Mouse (Mus musculus) heart, embryonic 11.5 days (tissue): ENCODE results near the gene Ptp4a2. TPM values are rescaled to one million over a fixed set of nuclear protein-coding genes. Genes with fewer than 3 reads are reported as not detected.
A peak's percentile ranks its signal among the peaks of the same experiment; 100 is the strongest.

Experiments
- ATAC-seq: fragments of 200-750 bp; cut with Nextera tagmentation; replicated peaks from 2 replicates; pipeline ENCODE4 v1.8.0; 2017; ENCODE audit warnings: moderate library complexity; ENCODE audit not compliant: insufficient number of reproducible peaks, low FRiP score, low TSS enrichment
- H3K27ac ChIP-seq: fragments of 300-500 bp; sonication (generic); 2 replicates; pipeline ENCODE4 v1.5.1; 2014; ENCODE audit warnings: mild to moderate bottlenecking, low read depth, low read length
- H3K27me3 ChIP-seq: fragments of 300-500 bp; sonication (generic); 2 replicates; pipeline ENCODE4 v1.6.1; 2014; ENCODE audit warnings: mild to moderate bottlenecking, low read length, mixed read lengths; ENCODE audit not compliant: control insufficient read depth, insufficient read depth
- H3K36me3 ChIP-seq: fragments of 300-500 bp; sonication (generic); 2 replicates; pipeline ENCODE4 v1.6.1; 2014; ENCODE audit warnings: mild to moderate bottlenecking, low read length, moderate library complexity, mixed read lengths; ENCODE audit not compliant: control insufficient read depth, insufficient read depth
- H3K4me1 ChIP-seq: fragments of 300-500 bp; sonication (generic); 2 replicates; pipeline ENCODE4 v1.6.1; 2014; ENCODE audit warnings: low read length; ENCODE audit not compliant: control insufficient read depth, insufficient read depth
- H3K4me2 ChIP-seq: fragments of 300-500 bp; sonication (generic); 2 replicates; pipeline ENCODE4 v1.6.1; 2014; ENCODE audit warnings: mild to moderate bottlenecking, moderate library complexity
- H3K4me3 ChIP-seq: fragments of 300-500 bp; sonication (generic); 2 replicates; pipeline ENCODE4 v1.5.1; 2014; ENCODE audit warnings: low read depth, low read length
- H3K9ac ChIP-seq: fragments of 300-500 bp; sonication (generic); 2 replicates; pipeline ENCODE4 v1.6.1; 2014; ENCODE audit warnings: mild to moderate bottlenecking, low read depth, low read length, moderate library complexity
- H3K9me3 ChIP-seq: fragments of 300-500 bp; sonication (generic); replicated peaks from 2 replicates; pipeline ENCODE4 v1.6.1; 2016; ENCODE audit warnings: low read length; ENCODE audit not compliant: control insufficient read depth
- WGBS: fragments of 180-500 bp; shearing (Covaris S2); extraction: QIAGEN DNeasy Blood & Tissue Kit; methylation state at CpG from one replicate; pipeline ENCODE4 v1.1.7; 2014; ENCODE audit not compliant: insufficient replicate concordance; 5-methylcytosine and 5-hydroxymethylcytosine counted together
- polyA plus RNA-seq: library from polyadenylated mRNA; unstranded; fragments of >200 nt; fragmentation: Nextera tagmentation; extraction: Ambion mirVana; gene quantifications from 2 replicates; pipeline ENCODE4 v1.2.1, GENCODE M21; 2014

Ptp4a2 gene
- polyA plus RNA-seq, 1 experiment from 2014 or later: 329 TPM

GRCm38 (mm10) chr4:129876831-129877764 lies 66.1 kb downstream of the Ptp4a2 start:
- peak overlapping the region; percentile 63 for H3K9ac ChIP-seq
- no peaks in the 10 kb centered on the region for H3K36me3 ChIP-seq
- H3K4me1 ChIP-seq: peaks cover 24% of the 10 kb centered on the region
- H3K4me2 ChIP-seq: peak overlapping the region; percentile 53
- H3K27me3 ChIP-seq: no peaks in the 10 kb centered on the region
- peak; percentile 64; the same call in 1 of the 2 replicates for ATAC-seq
- no peaks in the 10 kb centered on the region for H3K9me3 ChIP-seq
- peak overlapping the region; percentile 67 for H3K27ac ChIP-seq
- WGBS: 13% methylated on average over 21 of the region's 21 CpGs
- peak overlapping the region; percentile 11; the same call in 1 of the 2 replicates for H3K4me3 ChIP-seq

GRCm38 (mm10) chr4:129877967-129878655 lies 67.1 kb downstream of the Ptp4a2 start:
- H3K27me3 ChIP-seq: no peaks in the 10 kb centered on the region
- peaks cover 20% of the 10 kb centered on the region for H3K4me1 ChIP-seq
- WGBS: 64% methylated on average over 11 of the region's 11 CpGs
- no peak overlapping the region; the same call in 1 of the 2 replicates for H3K4me3 ChIP-seq
- no peak for ATAC-seq
- H3K4me2 ChIP-seq: peak overlapping the region; percentile 53
- H3K9ac ChIP-seq: peak overlapping the region; percentile 63
- H3K36me3 ChIP-seq: no peaks in the 10 kb centered on the region
- peak overlapping the region; percentile 67 for H3K27ac ChIP-seq
- H3K9me3 ChIP-seq: no peaks in the 10 kb centered on the region

- Histone ChIP-seq H3K9me3 (no peaks in the 10 kb centered on the region), H3K27me3 (no peaks in the 10 kb centered on the region), H3K4me2 (no peak overlapping the region), H3K36me3 (no peaks in the 10 kb centered on the region), H3K27ac (no peak overlapping the region), H3K4me3 (no peak overlapping the region), H3K9ac (no peak overlapping the region), H3K4me1 (peaks cover 20% of the 10 kb centered on the region)
- WGBS: 76% methylated on average over 8 of the region's 8 CpGs
- ATAC-seq: no peak
Observed at GRCm38 (mm10) chr4:129878656-129879145, 67.7 kb downstream of the Ptp4a2 start.

GRCm38 (mm10) chr4:129879206-129879780 lies 68.3 kb downstream of the Ptp4a2 start:
- H3K9ac ChIP-seq: no peak overlapping the region
- WGBS: 76% methylated on average over 3 of the region's 4 CpGs
- no peaks in the 10 kb centered on the region for H3K27me3 ChIP-seq
- ATAC-seq: no peak
- H3K27ac ChIP-seq: no peak overlapping the region
- H3K9me3 ChIP-seq: no peaks in the 10 kb centered on the region
- peaks cover 20% of the 10 kb centered on the region for H3K4me1 ChIP-seq
- H3K36me3 ChIP-seq: no peaks in the 10 kb centered on the region
- no peak overlapping the region for H3K4me3 ChIP-seq
- H3K4me2 ChIP-seq: no peak overlapping the region

GRCm38 (mm10) chr4:129880615-129881014 lies 69.6 kb downstream of the Ptp4a2 start:
- Histone ChIP-seq H3K27me3 (no peaks in the 10 kb centered on the region), H3K36me3 (no peaks in the 10 kb centered on the region), H3K9me3 (no peaks in the 10 kb centered on the region), H3K4me2 (no peak overlapping the region), H3K27ac (no peak overlapping the region), H3K4me1 (peaks cover 20% of the 10 kb centered on the region), H3K4me3 (no peak overlapping the region), H3K9ac (no peak overlapping the region)
- ATAC-seq: no peak
- WGBS: 67% methylated on average over 7 of the region's 7 CpGs

- peaks cover 19% of the 10 kb centered on the region for H3K4me1 ChIP-seq
Observed at GRCm38 (mm10) chr4:129881661-129882060, 70.6 kb downstream of the Ptp4a2 start.

GRCm38 (mm10) chr4:129882555-129883293 lies 71.7 kb downstream of the Ptp4a2 start:
- peak overlapping the region; percentile 54 for H3K27ac ChIP-seq
- no peak for ATAC-seq
- 33% methylated on average over 11 of the region's 11 CpGs for WGBS
- H3K27me3 ChIP-seq: no peaks in the 10 kb centered on the region
- H3K9me3 ChIP-seq: no peaks in the 10 kb centered on the region
- H3K4me1 ChIP-seq: peaks cover 11% of the 10 kb centered on the region
- H3K9ac ChIP-seq: peak overlapping the region; percentile 63; the same call in 1 of the 2 replicates
- peak overlapping the region; percentile 24; the same call in 1 of the 2 replicates for H3K4me2 ChIP-seq
- H3K4me3 ChIP-seq: no peak overlapping the region
- H3K36me3 ChIP-seq: no peaks in the 10 kb centered on the region

More at GRCm38 (mm10) chr4:129881661-129882060, 70.6 kb downstream of the Ptp4a2 start:
- Histone ChIP-seq H3K4me2 (no peak overlapping the region), H3K4me3 (no peak overlapping the region), H3K27ac (peak overlapping the region; percentile 50; the same call in 1 of the 2 replicates), H3K9me3 (no peaks in the 10 kb centered on the region), H3K27me3 (no peaks in the 10 kb centered on the region), H3K36me3 (no peaks in the 10 kb centered on the region), H3K9ac (0 out of 2 replicates have a peak overlapping the region, but pooled peaks have one; percentile 1)
- 8% methylated on average over 3 of the region's 3 CpGs for WGBS
- ATAC-seq: no peak
